Comparison of ENCODE assay signal across 10 mouse cellular contexts in the genomic region with DNA sequence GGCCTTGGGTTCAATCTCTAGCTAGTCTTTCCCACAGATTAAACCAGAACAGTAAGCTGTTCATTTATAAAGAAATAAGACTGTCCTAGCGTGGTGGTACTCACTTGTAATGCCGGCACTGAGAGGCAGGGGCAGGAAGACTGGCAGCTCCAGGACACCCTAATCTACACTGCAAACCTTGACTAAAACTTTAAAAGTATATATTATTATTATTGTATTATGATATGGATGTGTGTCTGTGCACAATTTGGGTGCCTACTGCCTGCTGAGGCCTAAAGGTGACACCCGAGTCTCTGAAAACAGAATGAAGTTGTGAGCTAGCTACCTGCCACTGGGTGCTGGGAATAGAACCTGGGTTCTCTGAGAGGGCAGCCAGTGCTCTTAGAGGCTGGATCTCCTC. TPM values are rescaled to one million over a fixed set of nuclear protein-coding genes. Genes with fewer than 3 reads are reported as not detected.
A peak's percentile ranks its signal among the peaks of the same experiment; 100 is the strongest.
DNase-seq lines count a peak whose midpoint lies in the region; ATAC-seq and TF ChIP-seq lines count a peak whose summit lies in the region.
"Had no signal": no experiment of that assay in that cellular context is flagged by ENCODE, and none has a peak within 500 bp of the region (broad histone marks: within the 10 kb centered on the region; RNA-seq: fewer than 3 reads in every experiment).

No protein-coding gene starts in this region.

- H3K4me2 ChIP-seq in intestine, embryonic 15.5 days (replicated peaks), result peak overlapping the region; percentile 60
- H3K4me2 ChIP-seq in midbrain, postnatal 0 days (ENCODE audit: low read depth, low read length, poor library complexity, severe bottlenecking), result peak overlapping the region; percentile 78

- H3K9me3 ChIP-seq in intestine, embryonic 15.5 days, result no peaks in the 10 kb centered on the region
- no peaks in the 10 kb centered on the region for H3K9me3 ChIP-seq in midbrain, postnatal 0 days (ENCODE audit: low read length)

- no peak for DNase-seq in layer of hippocampus, adult 2 months (ENCODE audit: low spot score in 2 of 2)
- DNase-seq in layer of hippocampus, adult 11-12 months (ENCODE audit: low spot score), result no peak
- no peak for DNase-seq in midbrain, postnatal 0 days (ENCODE audit: low spot score)
- DNase-seq in cerebellum, postnatal 4 days (ENCODE audit: low spot score in 2 of 2), result no peak
- no peak for DNase-seq in gastrocnemius, postnatal 25 days
- DNase-seq in left cerebral cortex, postnatal 4 days, result no peak
- DNase-seq: cerebellum, adult 9-11 months; kidney, adult 11 months had no signal

- H3K27ac ChIP-seq in layer of hippocampus, adult 2 months, result no peak overlapping the region
- H3K27ac ChIP-seq in embryonic fibroblast, embryonic 13.5 days (ENCODE audit: insufficient read depth, low read length), result no peak overlapping the region
- H3K27ac ChIP-seq in intestine, embryonic 15.5 days, result no peak overlapping the region
- H3K27ac ChIP-seq in midbrain, postnatal 0 days (ENCODE audit: low read depth, low read length), result no peak overlapping the region

- ATAC-seq in intestine, embryonic 15.5 days, result no peak
- ATAC-seq in midbrain, postnatal 0 days (ENCODE audit: low FRiP score), result no peak

- WGBS in intestine, embryonic 15.5 days, result 89% methylated on average over 3 of the region's 3 CpGs
- 83% methylated on average over 3 of the region's 3 CpGs for WGBS in midbrain, postnatal 0 days

- H3K4me1 ChIP-seq in embryonic fibroblast, embryonic 13.5 days (ENCODE audit: control insufficient read depth, insufficient read depth, low read length), result no peaks in the 10 kb centered on the region
- H3K4me1 ChIP-seq in intestine, embryonic 15.5 days (replicated peaks), result peaks cover 9% of the 10 kb centered on the region; the same call in 1 of the 2 replicates
- H3K4me1 ChIP-seq in midbrain, postnatal 0 days (ENCODE audit: insufficient read depth, low read length), result no peaks in the 10 kb centered on the region

- peak overlapping the region; percentile 72; the same call in 1 of the 2 replicates for H3K9ac ChIP-seq in intestine, embryonic 15.5 days
- no peak overlapping the region for H3K9ac ChIP-seq in midbrain, postnatal 0 days (replicated peaks; ENCODE audit: low read length, poor library complexity, severe bottlenecking)

- no peak for TF ChIP-seq POLR2A in embryonic fibroblast, embryonic 13.5 days (IDR thresholded peaks at IDR 0.05; ENCODE audit: low read depth, low read length)

- H3K4me3 ChIP-seq in layer of hippocampus, adult 2 months, result peak overlapping the region; percentile 98; the same call in 1 of the 2 replicates
- peak overlapping the region; percentile 82 for H3K4me3 ChIP-seq in embryonic fibroblast, embryonic 13.5 days (ENCODE audit: insufficient read depth, low read length)
- H3K4me3 ChIP-seq in intestine, embryonic 15.5 days (replicated peaks), result peak overlapping the region; percentile 59
- no peak overlapping the region for H3K4me3 ChIP-seq in midbrain, postnatal 0 days (ENCODE audit: low read depth, low read length)

- no peaks in the 10 kb centered on the region for H3K27me3 ChIP-seq in intestine, embryonic 15.5 days (replicated peaks)
- no peaks in the 10 kb centered on the region for H3K27me3 ChIP-seq in midbrain, postnatal 0 days (ENCODE audit: insufficient read depth, low read length)

- no peak for TF ChIP-seq CTCF in layer of hippocampus, adult 2 months (conservative IDR thresholded peaks at IDR 0.05)
- TF ChIP-seq CTCF in embryonic fibroblast, embryonic 13.5 days (IDR thresholded peaks at IDR 0.05; ENCODE audit: borderline replicate concordance, insufficient read depth, low read length), result no peak
- no peak for TF ChIP-seq CTCF in midbrain, postnatal 0 days (IDR thresholded peaks at IDR 0.05)

- 0 out of 2 replicates have a peak, but pooled peaks cover 8% of the 10 kb centered on the region for H3K36me3 ChIP-seq in intestine, embryonic 15.5 days
- no peaks in the 10 kb centered on the region; the same call in 1 of the 2 replicates for H3K36me3 ChIP-seq in midbrain, postnatal 0 days (ENCODE audit: insufficient read depth, low read length)

- intact Hi-C loops in left cerebral cortex, postnatal 4 days (cut with DNase I), result no loop called here

RNA-seq across cellular contexts. Expression of a gene that starts 1.7 kb away (rescaled TPM):
- total RNA-seq in layer of hippocampus, adult 2 months (2021), result 10 to 100 TPM; 31.8 to 32.9 TPM
- polyA plus RNA-seq in embryonic fibroblast, embryonic 13.5 days (2011; ENCODE audit: insufficient read length, low read depth, missing spikeins), result 35.3 and 35.6 TPM in 2 replicates
- 29.5 and 31.2 TPM in 2 replicates for polyA plus RNA-seq in intestine, embryonic 15.5 days (2015; fragmentation: Nextera tagmentation; extraction: Ambion mirVana)
- total RNA-seq in midbrain, postnatal 0 days (2014; rRNA removed), result 21.5 and 24.8 TPM in 2 replicates
- polyA plus RNA-seq in midbrain, postnatal 0 days (2015; fragmentation: Nextera tagmentation; extraction: Ambion mirVana), result 21.4 and 26.3 TPM in 2 replicates
- total RNA-seq in gastrocnemius, postnatal 25 days (2021), result 10 to 100 TPM; 22.0 to 22.4 TPM
- total RNA-seq in left cerebral cortex, postnatal 4 days (2021), result 10 to 100 TPM; 23.7 to 26.1 TPM

RNA-seq across cellular contexts. Expression of a gene that starts 46.7 kb away (rescaled TPM):
- total RNA-seq in layer of hippocampus, adult 2 months (2021), result 10 to 100 TPM; 20.2 to 23.4 TPM
- 13.1 and 15.9 TPM in 2 replicates for polyA plus RNA-seq in embryonic fibroblast, embryonic 13.5 days (2011; ENCODE audit: insufficient read length, low read depth, missing spikeins)
- polyA plus RNA-seq in intestine, embryonic 15.5 days (2015; fragmentation: Nextera tagmentation; extraction: Ambion mirVana), result 14.0 and 16.4 TPM in 2 replicates
- 12.4 and 13.4 TPM in 2 replicates for total RNA-seq in midbrain, postnatal 0 days (2014; rRNA removed)
- 7.6 and 8.0 TPM in 2 replicates for polyA plus RNA-seq in midbrain, postnatal 0 days (2015; fragmentation: Nextera tagmentation; extraction: Ambion mirVana)
- 1 to 10 TPM; 4.2 to 4.4 TPM for total RNA-seq in gastrocnemius, postnatal 25 days (2021)
- total RNA-seq in left cerebral cortex, postnatal 4 days (2021), result 10 to 100 TPM; 15.1 to 18.7 TPM
